Mouse (Mus musculus) forebrain, postnatal 0 days (tissue): ENCODE data around the gene Med27. TPM values are rescaled to one million over a fixed set of nuclear protein-coding genes. Genes with fewer than 3 reads are reported as not detected.

Experiments used
- ATAC-seq: fragments of 200-750 bp; cut with Nextera tagmentation; 2 replicates; pipeline ENCODE4 v1.8.0; 2017; ENCODE audit warnings: mild to moderate bottlenecking, moderate library complexity
- DNase-seq: peaks from one replicate; pipeline ENCODE4 v3.0.0-alpha.2; 2015
- H3K27ac ChIP-seq: fragments of 300-500 bp; sonication (generic); 2 replicates; pipeline ENCODE4 v1.5.1; 2014; ENCODE audit warnings: low read depth, mild to moderate bottlenecking, antibody characterized with exemption, low read length, moderate library complexity, mixed read lengths
- H3K27me3 ChIP-seq: fragments of 300-500 bp; sonication (generic); 2 replicates; pipeline ENCODE4 v1.6.1; 2014; ENCODE audit warnings: mild to moderate bottlenecking, low read length, mixed read lengths; ENCODE audit not compliant: insufficient read depth
- H3K36me3 ChIP-seq: fragments of 300-500 bp; sonication (generic); 2 replicates; pipeline ENCODE4 v1.6.1; 2014; ENCODE audit warnings: mild to moderate bottlenecking, moderate library complexity; ENCODE audit not compliant: insufficient read depth
- H3K4me1 ChIP-seq: fragments of 300-500 bp; sonication (generic); 2 replicates; pipeline ENCODE4 v1.6.1; 2014; ENCODE audit warnings: antibody characterized with exemption; ENCODE audit not compliant: insufficient read depth
- H3K4me2 ChIP-seq: fragments of 300-500 bp; sonication (generic); 2 replicates; pipeline ENCODE4 v1.6.1; 2014; ENCODE audit warnings: low read depth, mild to moderate bottlenecking, moderate library complexity
- H3K4me3 ChIP-seq: fragments of 300-500 bp; sonication (generic); 2 replicates; pipeline ENCODE4 v1.5.1; 2014; ENCODE audit warnings: low read depth, low read length, mixed read lengths
- H3K9ac ChIP-seq: fragments of 300-500 bp; sonication (generic); 2 replicates; pipeline ENCODE4 v1.6.1; 2014; ENCODE audit warnings: mild to moderate bottlenecking
- H3K9me3 ChIP-seq: fragments of 300-500 bp; sonication (generic); 2 replicates; pipeline ENCODE4 v1.6.1; 2016; ENCODE audit warnings: low read length
- CTCF ChIP-seq: sonication (generic); IDR thresholded peaks from 2 replicates; pipeline ENCODE4 v1.5.1; 2016; ENCODE audit warnings: antibody characterized with exemption, control low read depth, low read depth
- WGBS: fragments of 180-500 bp; shearing (Covaris S2); extraction: QIAGEN DNeasy Blood & Tissue Kit; methylation state at CpG from one replicate; pipeline ENCODE4 v1.1.7; 2014; 5-methylcytosine and 5-hydroxymethylcytosine counted together
- polyA plus RNA-seq: library from polyadenylated mRNA; unstranded; fragments of >200 nt; fragmentation: Nextera tagmentation; extraction: Ambion mirVana; gene quantifications from 2 replicates; pipeline ENCODE4 v1.2.1, GENCODE M21; 2015
- total RNA-seq: library from RNA; depleted of rRNA; stranded (reverse); fragments of >200 nt; gene quantifications from 2 replicates; pipeline ENCODE4 v1.2.3, GENCODE M21; 2014

Gene Med27
- total and polyA plus RNA-seq, 2 experiments from 2014 or later: 60.1 to 71.2 TPM

GRCm38 (mm10) chr2:29372176-29372575 lies 25.6 kb downstream of the Med27 start:
- no peaks in the 10 kb centered on the region for H3K27me3 ChIP-seq
- no peaks in the 10 kb centered on the region for H3K36me3 ChIP-seq
- TF ChIP-seq CTCF: no peak
- no peak overlapping the region for H3K9ac ChIP-seq
- H3K27ac ChIP-seq: no peak overlapping the region
- no peaks in the 10 kb centered on the region for H3K4me1 ChIP-seq
- no peak for ATAC-seq
- WGBS: 82% methylated on average over 5 of the region's 5 CpGs
- DNase-seq: no peak
- no peak overlapping the region for H3K4me3 ChIP-seq
- no peak overlapping the region for H3K4me2 ChIP-seq
- H3K9me3 ChIP-seq: no peaks in the 10 kb centered on the region

DNA sequence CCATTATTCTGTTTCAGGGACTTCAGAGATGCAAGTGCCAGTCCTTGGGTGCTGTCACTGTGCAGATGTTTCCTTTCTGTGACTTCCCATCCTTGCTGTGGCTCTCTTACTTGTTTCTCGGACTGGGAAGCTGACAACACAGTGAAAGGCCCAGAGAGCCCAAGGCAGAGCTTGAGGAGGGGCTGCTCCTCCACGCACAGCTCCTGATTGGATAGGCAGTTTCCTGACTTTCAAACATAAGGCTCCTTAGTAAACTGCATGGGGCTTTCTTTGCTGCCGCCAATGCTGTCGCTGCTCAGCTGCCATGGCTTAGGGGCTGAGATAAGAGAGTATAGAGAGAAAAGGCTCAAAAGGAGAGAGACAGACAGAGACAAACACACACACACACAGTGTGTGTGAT lies 35.1 kb downstream of the Med27 start:
- 11% methylated on average over 4 of the region's 4 CpGs for WGBS

DNA sequence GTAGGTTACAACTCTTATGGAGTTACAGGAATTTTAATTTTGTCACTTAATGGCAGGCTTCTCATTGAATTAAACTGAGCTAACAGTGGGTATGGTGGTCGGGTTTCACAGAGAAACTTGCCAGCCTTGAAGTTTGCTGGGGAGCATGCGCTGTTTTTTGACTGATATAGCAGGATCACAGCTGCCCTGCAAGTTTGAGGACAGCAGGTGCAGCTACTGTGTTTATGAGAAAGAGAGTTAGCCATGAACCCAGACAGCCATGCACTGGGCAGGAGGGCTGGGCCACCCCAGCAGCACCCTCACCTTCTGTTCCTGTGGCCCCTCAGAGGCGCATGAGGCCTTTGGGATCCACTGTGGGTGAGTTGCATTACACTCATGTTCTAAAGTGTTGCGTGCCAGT lies 36.0 kb downstream of the Med27 start:
- 84% methylated on average over 4 of the region's 4 CpGs for WGBS
- Histone ChIP-seq H3K9ac (no peak overlapping the region), H3K4me2 (no peak overlapping the region), H3K4me1 (peaks cover 3% of the 10 kb centered on the region; the same call in 1 of the 2 replicates), H3K4me3 (no peak overlapping the region), H3K27me3 (no peaks in the 10 kb centered on the region), H3K9me3 (no peaks in the 10 kb centered on the region), H3K36me3 (no peaks in the 10 kb centered on the region), H3K27ac (no peak overlapping the region)
- TF ChIP-seq CTCF: no peak
- DNase-seq (no peak), ATAC-seq (no peak)

More for the DNA sequence above, 35.1 kb downstream of the Med27 start:
- no peak overlapping the region for H3K4me2 ChIP-seq
- DNase-seq: peak; percentile 47
- no peaks in the 10 kb centered on the region for H3K9me3 ChIP-seq
- no peaks in the 10 kb centered on the region; the same call in 1 of the 2 replicates for H3K4me1 ChIP-seq
- H3K36me3 ChIP-seq: no peaks in the 10 kb centered on the region
- TF ChIP-seq CTCF: no peak
- no peak overlapping the region for H3K4me3 ChIP-seq
- H3K27ac ChIP-seq: peak overlapping the region; percentile 40; the same call in 1 of the 2 replicates
- no peaks in the 10 kb centered on the region for H3K27me3 ChIP-seq
- no peak overlapping the region for H3K9ac ChIP-seq
- peak; percentile 68; the same call in 1 of the 2 replicates for ATAC-seq

GRCm38 (mm10) chr2:29383133-29383532 lies 36.5 kb downstream of the Med27 start:
- no peak overlapping the region for H3K4me2 ChIP-seq

GRCm38 (mm10) chr2:29385405-29385804 lies 38.8 kb downstream of the Med27 start:
- no peak overlapping the region for H3K9ac ChIP-seq
- peak; percentile 63 for DNase-seq
- H3K4me3 ChIP-seq: no peak overlapping the region
- H3K36me3 ChIP-seq: no peaks in the 10 kb centered on the region
- H3K4me2 ChIP-seq: no peak overlapping the region
- TF ChIP-seq CTCF: peak; percentile 41
- WGBS: 17% methylated on average over 10 of the region's 10 CpGs
- no peaks in the 10 kb centered on the region for H3K9me3 ChIP-seq
- peak; percentile 70 for ATAC-seq
- peak overlapping the region; percentile 67 for H3K27ac ChIP-seq
- H3K27me3 ChIP-seq: no peaks in the 10 kb centered on the region
- peaks cover 3% of the 10 kb centered on the region; the same call in 1 of the 2 replicates for H3K4me1 ChIP-seq

More at GRCm38 (mm10) chr2:29383133-29383532, 36.5 kb downstream of the Med27 start:
- no peak for ATAC-seq
- H3K9me3 ChIP-seq: no peaks in the 10 kb centered on the region
- no peak for DNase-seq
- H3K4me3 ChIP-seq: no peak overlapping the region
- peaks cover 3% of the 10 kb centered on the region; the same call in 1 of the 2 replicates for H3K4me1 ChIP-seq
- no peak overlapping the region for H3K9ac ChIP-seq
- TF ChIP-seq CTCF: no peak
- no peaks in the 10 kb centered on the region for H3K27me3 ChIP-seq
- H3K36me3 ChIP-seq: no peaks in the 10 kb centered on the region
- no peak overlapping the region for H3K27ac ChIP-seq

GRCm38 (mm10) chr2:29387268-29387667 lies 40.6 kb downstream of the Med27 start:
- H3K27ac ChIP-seq: no peak overlapping the region
- H3K9ac ChIP-seq: no peak overlapping the region
- H3K36me3 ChIP-seq: no peaks in the 10 kb centered on the region
- H3K4me1 ChIP-seq: peaks cover 3% of the 10 kb centered on the region; the same call in 1 of the 2 replicates
- TF ChIP-seq CTCF: no peak
- no peak for DNase-seq
- H3K4me2 ChIP-seq: no peak overlapping the region
- 80% methylated on average over 2 of the region's 2 CpGs for WGBS
- H3K27me3 ChIP-seq: no peaks in the 10 kb centered on the region
- H3K4me3 ChIP-seq: no peak overlapping the region
- no peak for ATAC-seq
- no peaks in the 10 kb centered on the region for H3K9me3 ChIP-seq

DNA sequence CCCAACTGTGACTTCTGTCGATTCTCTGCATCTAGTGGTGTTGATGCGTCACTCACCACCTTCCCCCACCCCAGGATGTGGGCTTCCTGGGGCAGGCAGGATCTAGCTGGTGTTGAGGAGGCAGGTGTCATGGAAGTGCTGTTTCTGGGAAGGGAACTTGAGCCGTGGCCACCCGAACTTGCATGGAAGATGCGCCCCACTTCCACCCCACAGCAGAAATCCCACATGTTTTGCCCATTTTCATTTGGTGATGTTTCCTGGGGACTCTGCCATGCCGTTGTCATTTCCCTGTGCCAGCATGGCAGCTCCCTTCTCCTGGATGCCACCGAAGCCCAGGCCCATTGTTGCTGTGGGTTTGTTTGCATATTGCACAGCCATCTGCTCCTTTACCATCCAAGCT lies 42.3 kb downstream of the Med27 start:
- no peaks in the 10 kb centered on the region for H3K9me3 ChIP-seq
- ATAC-seq (peak; percentile 60; the same call in 1 of the 2 replicates), DNase-seq (peak; percentile 60)
- H3K36me3 ChIP-seq: no peaks in the 10 kb centered on the region
- H3K27ac ChIP-seq: peak overlapping the region; percentile 29
- 62% methylated on average over 7 of the region's 7 CpGs for WGBS
- TF ChIP-seq CTCF: no peak
- no peak overlapping the region for H3K4me2 ChIP-seq
- no peak overlapping the region for H3K9ac ChIP-seq
- no peaks in the 10 kb centered on the region for H3K27me3 ChIP-seq
- H3K4me3 ChIP-seq: no peak overlapping the region
- peaks cover 3% of the 10 kb centered on the region; the same call in 1 of the 2 replicates for H3K4me1 ChIP-seq
